Mouse (Mus musculus) skeletal muscle tissue, postnatal 0 days (tissue): ENCODE results near the gene Lingo3. TPM values are rescaled to one million over a fixed set of nuclear protein-coding genes. Genes with fewer than 3 reads are reported as not detected.

Experiments
- microRNA counts: library from miRNA; unstranded; fragments of <30 nt; microRNA quantifications from one replicate; lab custom pipeline; 2015
- microRNA-seq, 2 experiments: library from miRNA; unstranded; fragments of <30 nt; microRNA quantifications; one replicate each; pipeline ENCODE4; 2016
- polyA plus RNA-seq: library from polyadenylated mRNA; unstranded; fragments of >200 nt; fragmentation: Nextera tagmentation; extraction: Ambion mirVana; gene quantifications from 2 replicates; pipeline ENCODE4 v1.2.1, GENCODE M21; 2015

Lingo3 gene
- 8.9 and 10.0 TPM in 2 replicates for polyA plus RNA-seq

GRCm38 (mm10) chr10:80843931-80844547 lies at the start of gene Lingo3:
Gene Lingo3, minus strand, starts transcription at chr10:80844039.

GRCm38 (mm10) chr10:80871581-80871980 lies 27.7 kb upstream of the Lingo3 start, which contains the start of gene Tmprss9:
Gene Tmprss9, plus strand, starts transcription at chr10:80871848.

GRCm38 (mm10) chr10:80854913-80855748 lies 11.3 kb upstream of the Lingo3 start, which contains the start of the genes Lsm7 and Sppl2b:
Gene Lsm7, minus strand, starts transcription at chr10:80855209.
Gene Sppl2b, plus strand, starts transcription at chr10:80855275.

GRCm38 (mm10) chr10:80826151-80827062 lies 17.4 kb downstream of the Lingo3 start, which contains the start of gene Oaz1:
Gene Oaz1, plus strand, starts transcription at chr10:80826656.

GRCm38 (mm10) chr10:80813366-80813765 lies 30.5 kb downstream of the Lingo3 start, which contains the start of gene Jsrp1:
Gene Jsrp1, minus strand, starts transcription at chr10:80813498.

GRCm38 (mm10) chr10:80804916-80805315 lies 38.9 kb downstream of the Lingo3 start, which contains the start of gene Amh:
Gene Amh, plus strand, starts transcription at chr10:80805243.

GRCm38 (mm10) chr10:80798150-80799006 lies 45.5 kb downstream of the Lingo3 start, which contains the start of the genes Sf3a2 and Plekhj1:
Gene Sf3a2, plus strand, starts transcription at chr10:80798198.
Gene Plekhj1, minus strand, starts transcription at chr10:80798626.

MicroRNAs encoded within 50 kb of the gene (microRNA counts, 519-probe panel; counts per million panel counts)
- 296 counts per million, percentile 58 among the panel's probes with 10 or more counts for microRNA mmu-miR-1982 (lab: Ali Mortazavi, UCI)

Small RNA genes lying within 50 kb of the gene (microRNA-seq; reads per million reads assigned to microRNA genes)
- 3.0 to 5.4 reads per million in 2 experiments for gene Mir1982

Other genes starting within 250 kb of the Lingo3 start
- 30.5 and 36.5 TPM in 2 replicates for gene Scamp4, start 241.2 kb downstream of the Lingo3 start, polyA plus RNA-seq
- gene Adat3, start 241.2 kb downstream of the Lingo3 start, polyA plus RNA-seq = 2.5 and 3.5 TPM in 2 replicates
- gene Gm49322, start 238.0 kb downstream of the Lingo3 start, polyA plus RNA-seq = 0.87 and 1.2 TPM in 2 replicates
- 93.0 and 102 TPM in 2 replicates for gene Csnk1g2, start 221.2 kb downstream of the Lingo3 start, polyA plus RNA-seq
- 31.9 and 36.3 TPM in 2 replicates for gene Btbd2, start 187.0 kb downstream of the Lingo3 start, polyA plus RNA-seq
- gene Mknk2, start 165.9 kb downstream of the Lingo3 start, polyA plus RNA-seq = 132 and 139 TPM in 2 replicates
- gene Mob3a, start 142.1 kb downstream of the Lingo3 start, polyA plus RNA-seq = 19.4 and 20.4 TPM in 2 replicates
- 7.5 and 10.2 TPM in 2 replicates for gene Izumo4, start 141.9 kb downstream of the Lingo3 start, polyA plus RNA-seq
- 31.6 and 35.9 TPM in 2 replicates for gene Ap3d1, start 101.8 kb downstream of the Lingo3 start, polyA plus RNA-seq
- 8.6 and 10.6 TPM in 2 replicates for gene Dot1l, start 88.8 kb downstream of the Lingo3 start, polyA plus RNA-seq
- gene Sf3a2, start 45.8 kb downstream of the Lingo3 start, polyA plus RNA-seq = 28.5 and 34.2 TPM in 2 replicates
- 44.2 and 55.6 TPM in 2 replicates for gene Plekhj1, start 45.4 kb downstream of the Lingo3 start, polyA plus RNA-seq
- not detected in 2 replicates for gene Amh, start 38.8 kb downstream of the Lingo3 start, polyA plus RNA-seq
- 278 and 284 TPM in 2 replicates for gene Jsrp1, start 30.5 kb downstream of the Lingo3 start, polyA plus RNA-seq
- gene Oaz1, start 17.4 kb downstream of the Lingo3 start, polyA plus RNA-seq = 1,304 and 1,343 TPM in 2 replicates
- gene Lsm7, start 11.2 kb upstream of the Lingo3 start, polyA plus RNA-seq = 171 and 175 TPM in 2 replicates
- gene Sppl2b, start 11.2 kb upstream of the Lingo3 start, polyA plus RNA-seq = 20.0 and 20.7 TPM in 2 replicates
- not detected in 2 replicates for gene Tmprss9, start 27.8 kb upstream of the Lingo3 start, polyA plus RNA-seq
- gene Timm13, start 56.9 kb upstream of the Lingo3 start, polyA plus RNA-seq = 239 and 241 TPM in 2 replicates
- 23.4 and 25.6 TPM in 2 replicates for gene Lmnb2, start 74.2 kb upstream of the Lingo3 start, polyA plus RNA-seq
- 24.5 and 29.0 TPM in 2 replicates for gene Gadd45b, start 86.0 kb upstream of the Lingo3 start, polyA plus RNA-seq
- gene Gng7, start 170.9 kb upstream of the Lingo3 start, polyA plus RNA-seq = 1.6 TPM in 2 replicates
- 0.06 TPM in 1 of 2 replicates, not detected in the other for gene Diras1, start 181.6 kb upstream of the Lingo3 start, polyA plus RNA-seq
- 7.3 and 9.2 TPM in 2 replicates for gene Slc39a3, start 193.4 kb upstream of the Lingo3 start, polyA plus RNA-seq
- 117 and 131 TPM in 2 replicates for gene Sgta, start 216.1 kb upstream of the Lingo3 start, polyA plus RNA-seq
- gene Thop1, start 226.0 kb upstream of the Lingo3 start, polyA plus RNA-seq = 34.9 and 40.3 TPM in 2 replicates